Mouse (Mus musculus): Measurements from ENCODE around the gene Gbf1. TPM values are rescaled to one million over a fixed set of nuclear protein-coding genes. Genes with fewer than 3 reads are reported as not detected.

The Gbf1 gene
- total RNA-seq, 2 experiments from 2014 or later = 83.2 to 94.5 TPM

DNA sequence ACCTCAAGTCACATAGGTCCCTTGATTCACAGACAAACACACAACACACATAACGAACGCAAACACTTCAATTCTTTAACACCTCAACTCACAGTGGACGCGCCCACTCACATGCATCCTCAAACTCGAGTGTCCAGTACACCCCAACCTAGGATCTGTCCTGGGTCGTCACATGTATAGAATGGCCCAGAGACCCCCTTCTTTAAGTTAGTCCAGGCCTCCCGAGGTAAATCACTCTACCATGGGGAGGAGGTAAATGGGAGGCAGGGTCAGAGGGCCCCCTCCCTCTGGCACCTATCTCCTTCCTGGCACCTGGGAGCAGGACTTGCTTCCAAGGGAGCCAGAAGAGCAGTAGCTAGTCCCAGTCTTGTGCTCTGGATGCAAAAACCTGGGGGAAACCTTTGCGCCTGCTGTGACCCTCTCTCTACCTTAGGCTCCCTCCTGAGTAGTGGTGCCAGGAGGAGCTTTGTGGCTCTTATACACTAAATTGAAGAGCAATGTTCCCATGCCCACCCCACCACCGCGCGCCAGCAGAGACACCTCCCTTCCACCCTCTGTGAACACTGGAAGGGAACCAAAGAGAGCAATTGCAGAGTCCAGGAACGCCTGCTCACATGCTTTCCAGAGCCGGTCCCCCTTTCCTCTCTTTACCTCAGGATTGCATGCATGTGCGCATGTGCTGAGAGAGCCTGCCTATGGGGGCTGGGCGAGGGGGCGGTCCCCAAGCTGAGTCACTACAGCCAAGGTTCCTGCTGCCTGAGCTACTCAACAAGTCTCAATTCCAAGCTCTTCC is 166.5 kb downstream of the Gbf1 start:
- DNase-seq (ENCODE audit: low spot score in 2 of 2) = peak; percentile 90 to 96
- Histone ChIP-seq H3K27ac (peak overlapping the region; percentile 95), H3K4me3 (peak overlapping the region; percentile 64)
- no peak for TF ChIP-seq CTCF (conservative IDR thresholded peaks at IDR 0.05)

DNA sequence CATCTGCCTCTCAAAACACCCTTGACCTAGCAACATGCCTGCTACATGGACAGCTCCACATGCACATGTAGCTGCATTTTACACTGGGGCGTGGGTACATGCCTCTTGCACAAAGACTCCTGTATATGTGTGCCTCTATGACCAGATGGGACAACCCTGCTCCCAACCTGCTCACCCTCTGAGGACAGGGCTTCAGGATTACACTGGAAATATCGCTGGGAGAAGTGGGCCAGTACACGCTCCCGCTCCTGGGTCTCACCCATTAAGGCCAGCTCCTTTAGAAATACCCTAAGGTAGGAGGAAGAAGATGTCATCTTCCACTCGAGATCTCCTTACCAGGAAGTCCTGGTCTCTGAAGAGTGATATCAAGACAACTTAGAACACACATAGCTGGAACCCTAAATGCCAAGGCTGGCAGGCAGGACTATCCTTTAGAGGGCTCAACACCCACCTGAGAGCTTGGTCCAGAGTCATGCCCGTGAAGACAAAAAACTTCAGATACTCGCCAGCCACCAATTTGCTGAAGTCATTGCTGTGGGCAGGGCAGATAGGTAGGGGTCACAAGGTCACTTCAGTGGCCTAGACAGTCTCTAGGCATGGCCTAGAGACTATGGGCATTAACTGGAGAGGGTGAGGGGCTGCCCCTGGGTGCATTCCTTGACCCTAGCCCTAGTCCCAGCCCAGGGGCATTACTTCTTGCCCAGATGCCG is 167.9 kb downstream of the Gbf1 start:
- TF ChIP-seq CTCF (conservative IDR thresholded peaks at IDR 0.05) = no peak
- peak in 1 of 2 experiments; percentile 9 for DNase-seq (ENCODE audit: low spot score in 2 of 2)
- Histone ChIP-seq H3K27ac (peak overlapping the region; percentile 95), H3K4me3 (no peak overlapping the region)

DNA sequence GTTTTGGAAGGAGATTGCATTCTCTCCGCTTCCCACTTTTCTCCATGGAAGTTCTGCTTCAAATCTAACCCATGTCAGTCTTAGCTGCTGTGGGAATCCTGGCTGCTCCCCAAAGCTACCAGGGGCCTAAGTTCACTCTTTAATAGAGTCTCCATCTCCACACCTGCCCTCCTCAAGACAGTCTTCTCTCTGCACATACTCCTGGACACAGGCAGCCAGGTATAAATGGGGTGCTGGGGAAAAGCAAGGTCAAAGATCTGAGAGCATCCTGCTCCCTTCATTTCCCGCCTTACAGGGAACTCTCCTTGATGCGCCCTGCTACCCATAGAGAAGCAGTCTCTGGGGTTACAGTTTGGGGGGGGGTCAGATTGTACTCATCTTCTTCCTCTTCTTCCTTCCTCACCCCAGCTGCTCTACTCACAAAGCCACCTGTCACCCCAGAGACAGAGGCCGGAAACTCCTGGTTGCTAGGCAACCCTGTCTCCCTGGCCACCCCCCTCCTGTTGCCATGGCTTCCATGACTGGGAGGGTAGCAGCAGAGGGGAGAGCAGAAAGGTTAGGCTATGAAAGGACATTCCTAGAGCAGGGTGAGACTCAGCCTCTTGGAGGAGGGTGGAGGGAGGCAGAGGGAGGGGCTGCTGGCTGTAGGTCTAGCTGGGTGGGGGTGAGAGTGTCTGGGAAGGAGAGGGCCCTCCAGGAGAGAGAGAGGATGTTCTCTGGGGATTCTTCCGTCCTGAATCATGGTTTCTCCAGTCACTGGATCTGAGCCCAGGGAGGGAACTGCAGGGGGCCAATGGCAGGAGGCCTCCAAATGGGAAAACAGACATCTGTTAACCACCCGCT is 169.0 kb downstream of the Gbf1 start:
- peak in 1 of 2 experiments; percentile 70 for DNase-seq (ENCODE audit: low spot score in 2 of 2)
- Histone ChIP-seq H3K4me3 (peak overlapping the region; percentile 8; the same call in 1 of the 2 replicates), H3K27ac (peak overlapping the region; percentile 95)
- TF ChIP-seq CTCF (conservative IDR thresholded peaks at IDR 0.05) = no peak

DNA sequence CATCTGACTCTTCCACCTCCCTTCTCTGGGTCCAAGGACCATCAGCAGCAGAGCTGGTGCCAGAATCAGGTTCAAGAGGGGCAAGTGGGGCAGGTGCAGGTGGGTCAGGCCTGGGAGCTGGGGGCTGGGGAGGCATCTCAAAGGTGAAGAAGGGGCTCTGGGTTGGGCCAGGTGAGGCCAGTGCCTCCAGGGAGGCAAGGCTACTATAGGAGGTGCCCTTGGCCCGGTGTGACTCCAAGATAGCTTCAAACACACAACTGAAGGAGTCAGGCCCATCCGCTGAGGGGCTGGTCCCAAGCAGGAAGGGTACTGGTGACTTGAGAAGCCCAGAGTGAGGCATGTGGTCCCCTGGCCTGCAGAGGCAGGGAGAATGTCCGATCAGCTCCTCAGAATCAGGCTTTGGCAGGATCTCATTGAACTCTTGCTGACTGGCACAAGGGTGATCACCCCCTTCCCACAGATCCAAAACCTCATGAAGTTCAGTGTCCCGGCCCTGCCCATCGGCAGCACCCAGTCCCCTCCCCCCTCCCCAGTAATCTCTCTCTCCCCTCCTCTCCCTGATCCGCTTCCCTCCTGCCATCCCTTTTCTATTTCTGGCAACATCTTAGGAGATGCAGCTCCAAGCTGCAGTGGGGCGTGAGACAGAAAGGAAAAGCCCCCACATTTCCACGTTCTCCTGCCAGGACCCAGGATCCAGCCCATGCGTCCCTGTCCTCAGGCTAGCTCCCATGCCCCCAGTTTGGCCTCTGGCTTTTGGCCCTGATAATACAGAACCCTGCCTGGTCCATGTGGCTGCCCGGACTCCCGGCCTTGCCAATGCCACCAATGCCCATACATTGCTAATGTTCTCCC is 170.1 kb downstream of the Gbf1 start:
- Histone ChIP-seq H3K4me3 (peak overlapping the region; percentile 24; the same call in 1 of the 2 replicates), H3K27ac (peak overlapping the region; percentile 95)
- DNase-seq (ENCODE audit: low spot score in 2 of 2) = peak in 1 of 2 experiments; percentile 9
- TF ChIP-seq CTCF (conservative IDR thresholded peaks at IDR 0.05) = no peak

DNA sequence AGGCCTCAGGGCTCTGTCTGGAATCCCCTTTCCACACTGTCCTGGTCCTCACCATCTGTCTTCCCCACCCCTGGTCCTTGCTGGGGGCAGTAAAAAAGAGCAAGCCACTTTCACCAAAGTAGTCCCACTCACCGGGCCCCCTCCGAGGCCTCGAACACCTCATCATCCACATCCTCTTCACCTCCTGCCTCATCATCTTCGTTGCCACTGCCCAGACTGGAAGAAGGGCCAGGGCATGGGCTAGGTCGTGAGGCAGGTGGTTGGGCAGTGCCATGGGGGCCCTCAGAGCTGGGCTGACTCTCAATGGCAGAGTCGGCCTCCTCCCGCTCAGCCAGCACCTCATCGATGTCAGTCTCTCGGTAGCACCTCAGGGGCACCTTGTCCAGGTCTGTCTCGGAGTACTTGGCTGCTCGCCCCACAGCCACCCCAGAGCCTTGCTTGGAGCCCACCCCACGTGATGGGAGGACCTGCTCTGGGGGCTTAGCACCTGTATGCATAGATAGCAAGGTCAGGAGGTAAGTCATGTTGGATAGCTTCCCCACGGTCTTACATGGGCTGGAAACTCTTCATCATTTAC is 170.8 kb downstream of the Gbf1 start:
- DNase-seq (ENCODE audit: low spot score in 2 of 2) = peak in 1 of 2 experiments; percentile 9
- Histone ChIP-seq H3K4me3 (no peak overlapping the region; the same call in 1 of the 2 replicates), H3K27ac (peak overlapping the region; percentile 95)
- no peak for TF ChIP-seq CTCF (conservative IDR thresholded peaks at IDR 0.05)

DNA sequence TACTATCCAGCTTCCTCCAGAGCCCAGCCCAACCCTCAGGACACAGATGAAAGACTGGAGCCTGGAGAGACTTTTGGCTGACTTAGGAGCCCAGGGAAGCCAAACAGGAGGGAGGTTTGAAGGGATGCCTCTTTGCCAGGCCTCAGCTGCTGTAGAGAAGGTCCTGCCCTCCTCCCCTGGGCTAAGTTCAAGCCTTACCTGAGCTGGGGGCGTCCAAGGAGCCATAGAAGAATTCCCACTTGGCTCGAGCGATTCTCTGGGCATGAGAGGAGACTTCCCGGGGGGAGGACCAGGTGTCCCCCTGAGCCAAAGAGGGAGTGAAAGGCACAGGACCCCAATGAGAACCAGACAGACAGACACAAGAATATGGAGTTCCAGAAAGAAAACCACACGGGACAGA is 171.4 kb downstream of the Gbf1 start:
- no peak for TF ChIP-seq CTCF (conservative IDR thresholded peaks at IDR 0.05)
- H3K27ac ChIP-seq = no peak overlapping the region; the same call in 1 of the 2 replicates
- DNase-seq (ENCODE audit: low spot score in 2 of 2) = no peak
- H3K4me3 ChIP-seq = no peak overlapping the region

DNA sequence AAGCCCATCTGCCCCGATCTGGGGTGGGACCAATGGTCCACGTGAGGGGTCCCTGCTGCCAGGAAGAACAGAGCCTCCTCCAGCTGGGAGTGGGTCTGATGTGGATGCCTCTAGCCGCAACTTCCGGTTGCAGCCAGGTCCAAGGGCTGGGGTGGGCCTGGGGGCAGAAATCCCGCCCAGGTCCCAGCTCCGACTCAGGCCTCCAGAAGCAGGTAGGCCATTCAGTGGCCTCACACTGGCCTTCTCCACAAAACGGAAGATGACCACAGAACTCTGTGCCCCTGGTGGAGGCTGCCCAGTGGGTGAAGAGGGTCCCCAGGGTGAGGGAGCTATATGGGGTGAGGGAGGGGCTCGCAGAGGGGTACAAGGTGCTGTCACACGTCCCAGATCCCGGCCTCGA is 172.1 kb downstream of the Gbf1 start:
- no peak for DNase-seq (ENCODE audit: low spot score in 2 of 2)
- TF ChIP-seq CTCF (conservative IDR thresholded peaks at IDR 0.05) = no peak

DNA sequence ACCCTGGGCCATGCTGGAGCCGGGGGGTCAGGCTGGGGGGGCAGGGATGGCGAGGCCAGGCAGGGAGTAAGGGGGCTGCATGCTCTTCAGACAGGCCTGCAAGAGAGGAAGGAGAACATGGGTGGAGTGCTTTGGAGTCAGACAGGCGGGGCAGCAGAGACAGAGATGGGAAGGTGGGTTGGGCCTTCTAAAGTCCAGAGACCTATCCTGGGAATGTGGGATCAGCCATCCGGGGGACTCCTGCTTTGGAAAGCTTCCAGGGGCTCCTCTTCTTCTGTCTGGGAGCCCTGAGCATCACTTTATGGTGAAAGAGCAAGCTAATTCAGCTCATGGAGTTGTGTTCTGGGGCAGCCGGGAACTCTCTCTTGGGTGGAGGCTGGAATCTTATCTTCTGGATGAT is 172.6 kb downstream of the Gbf1 start:
- no peak overlapping the region for H3K27ac ChIP-seq
- no peak overlapping the region; the same call in 1 of the 2 replicates for H3K4me3 ChIP-seq
- DNase-seq (ENCODE audit: low spot score in 2 of 2) = no peak
- TF ChIP-seq CTCF (conservative IDR thresholded peaks at IDR 0.05) = no peak

More for the DNA sequence above, 172.1 kb downstream of the Gbf1 start:
- Histone ChIP-seq H3K27ac (no peak overlapping the region), H3K4me3 (no peak overlapping the region)

DNA sequence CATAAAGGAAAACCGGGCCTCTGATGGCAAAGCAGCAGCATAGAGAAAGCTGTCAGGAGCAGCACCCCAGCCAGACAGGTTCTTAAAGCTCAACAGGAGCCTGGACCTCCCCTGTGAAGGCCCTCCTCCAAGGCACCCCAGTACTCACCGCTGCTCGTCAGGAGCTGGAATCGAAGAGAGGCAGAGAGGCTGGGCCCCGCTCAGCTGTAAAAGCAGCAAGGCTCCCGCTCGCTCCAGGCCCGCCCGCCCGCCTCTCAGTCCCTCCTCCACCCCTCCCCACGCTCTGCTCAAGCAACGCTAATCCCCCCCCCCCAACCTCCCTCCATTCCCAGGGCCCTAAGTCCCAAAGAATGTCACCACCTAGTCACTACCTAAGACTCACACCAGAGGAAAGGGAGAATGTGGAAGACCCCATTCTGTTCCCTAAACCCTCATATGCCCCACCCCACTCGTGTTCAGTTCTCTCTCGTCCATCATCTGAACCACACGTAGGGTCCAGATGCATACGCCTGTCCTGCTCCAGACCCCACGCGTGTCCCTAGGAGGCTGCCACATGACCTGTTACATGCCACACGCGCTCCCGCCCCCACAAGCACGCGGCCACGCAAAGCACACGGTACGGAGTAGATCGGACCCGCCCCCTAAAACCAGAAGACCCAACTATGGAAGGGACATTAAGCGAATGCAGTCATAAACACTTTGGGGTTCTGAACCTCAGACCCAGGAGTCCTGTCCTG is 173.9 kb downstream of the Gbf1 start:
- DNase-seq (ENCODE audit: low spot score in 2 of 2) = no peak
- Histone ChIP-seq H3K4me3 (peak overlapping the region; percentile 88), H3K27ac (peak overlapping the region; percentile 93)
- TF ChIP-seq CTCF (conservative IDR thresholded peaks at IDR 0.05) = no peak

DNA sequence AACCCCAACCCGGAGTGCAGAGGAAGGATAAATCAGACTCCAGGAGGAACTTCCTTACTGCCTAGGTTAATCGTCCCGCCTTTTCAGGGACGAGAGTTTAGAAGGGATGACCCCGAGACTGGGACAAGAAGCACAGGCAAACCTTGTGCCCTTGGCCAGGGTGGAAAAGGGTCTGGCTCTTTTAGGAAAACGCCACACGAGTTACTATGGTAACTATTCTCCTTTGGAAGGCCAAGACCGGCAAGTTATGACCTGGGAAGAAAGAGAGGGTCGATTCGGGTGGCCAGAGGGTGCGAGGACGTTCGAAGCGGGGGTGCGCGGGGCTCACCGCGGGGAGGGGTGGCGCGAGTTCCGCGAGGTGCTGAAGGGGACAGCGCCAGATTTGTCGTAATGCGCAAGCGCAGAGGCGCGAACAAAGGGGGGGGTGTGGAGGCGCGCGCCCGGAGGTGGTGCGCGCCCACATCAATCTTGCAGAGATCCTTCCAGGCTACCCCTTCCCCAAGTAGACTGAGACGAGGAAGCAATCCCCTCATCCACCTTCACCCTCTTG is 174.5 kb downstream of the Gbf1 start, which contains the start of gene Psd:
Psd (minus strand) TSS at position 401 of the 550 bp plus-strand sequence.
- DNase-seq (ENCODE audit: low spot score in 2 of 2) = peak; percentile 69 to 74

More for the DNA sequence above, 174.5 kb downstream of the Gbf1 start, which contains the start of gene Psd:
- Histone ChIP-seq H3K4me3 (peak within 1 kb of the TSS; percentile 88), H3K27ac (peak within 1 kb of the TSS; percentile 93)
- no peak for TF ChIP-seq CTCF (conservative IDR thresholded peaks at IDR 0.05)

All from layer of hippocampus, adult 2 months (tissue).